Mouse (Mus musculus) E14TG2a.4 (cell line): ENCODE results near the gene St3gal4.

Experiments
- CTCF ChIP-seq: conservative IDR thresholded peaks from 2 replicates; pipeline ENCODE4 v1.5.1; 2014; ENCODE audit warnings: low read length
- NANOG ChIP-seq: IDR thresholded peaks from 2 replicates; pipeline ENCODE4 v1.6.1; 2014; ENCODE audit warnings: borderline replicate concordance, low read length, mixed read lengths
- POU5F1 ChIP-seq: IDR thresholded peaks from 2 replicates; pipeline ENCODE4 v1.6.1; 2014; ENCODE audit warnings: low read length, borderline replicate concordance

DNA sequence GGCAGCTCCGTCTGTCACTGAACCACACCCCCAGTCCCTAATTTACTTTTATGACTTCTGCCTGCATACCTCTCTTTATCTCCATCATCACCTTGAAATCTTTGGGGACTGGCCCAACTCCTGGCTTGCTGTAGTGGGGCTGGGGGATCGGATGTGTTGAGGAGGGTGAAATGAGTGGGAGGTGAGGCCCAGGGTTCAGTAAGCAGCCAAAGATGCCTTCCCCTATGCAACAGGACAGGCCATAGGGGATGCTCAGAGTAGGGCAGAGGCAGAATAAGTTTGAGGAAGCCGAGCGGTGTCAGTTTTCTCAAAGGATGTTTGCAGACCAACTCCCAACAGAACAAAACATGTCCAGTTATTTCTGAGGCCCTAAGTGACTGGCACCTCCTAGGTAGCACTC, 3.8 kb downstream of the St3gal4 start:
- TF ChIP-seq CTCF, result no peak
- TF ChIP-seq POU5F1, result no peak
- no peak for TF ChIP-seq NANOG
